Mouse (Mus musculus): ENCODE measurements at regions not wholly inside any gene's neighbourhood (a gene's known extent, or its start where the extent isn't known, plus 50 kb on each side); places are given as distances from the start of the nearest gene placed in this dataset.

- no peak for TF ChIP-seq CTCF (IDR thresholded peaks at IDR 0.05; ENCODE audit: low read depth, low read length)
- no peak for TF ChIP-seq TAL1 (conservative IDR thresholded peaks at IDR 0.05; ENCODE audit: low read depth, low read length)
- no peak for TF ChIP-seq GATA1 (IDR thresholded peaks at IDR 0.05; ENCODE audit: borderline replicate concordance, low read length)
These were observed 266.9 kb downstream of the H2al1j start for GRCm38 (mm10) chrX:11594542-11594941.

Data from G1E (cell line).